Mouse (Mus musculus) small intestine, adult 2 months (tissue): ENCODE results near the gene Napa.

Experiments used
- CTCF ChIP-seq: fragments of 200-500 bp; IDR thresholded peaks from 2 replicates; pipeline ENCODE4 v1.5.1; 2012; ENCODE audit warnings: low read depth, mild to moderate bottlenecking, control low read depth, inconsistent platforms, low read length, moderate library complexity, mixed read lengths; ENCODE audit not compliant: insufficient replicate concordance, insufficient read length; ENCODE audit errors: extremely low read depth
- POLR2A ChIP-seq: fragments of 200-500 bp; IDR thresholded peaks from 2 replicates; pipeline ENCODE4 v1.6.1; 2012; ENCODE audit warnings: low read depth, mild to moderate bottlenecking, control low read depth, inconsistent platforms, low read length, moderate library complexity

GRCm38 (mm10) chr7:16132161-16132581 lies 33.9 kb downstream of the Napa start:
- TF ChIP-seq POLR2A (no peak), CTCF (no peak)
